Mouse (Mus musculus): ENCODE measurements around the gene Mipep. TPM values are rescaled to one million over a fixed set of nuclear protein-coding genes. Genes with fewer than 3 reads are reported as not detected.

The Mipep gene
- polyA plus RNA-seq, 1 experiment from 2014 or later, result 24.0 TPM

DNA sequence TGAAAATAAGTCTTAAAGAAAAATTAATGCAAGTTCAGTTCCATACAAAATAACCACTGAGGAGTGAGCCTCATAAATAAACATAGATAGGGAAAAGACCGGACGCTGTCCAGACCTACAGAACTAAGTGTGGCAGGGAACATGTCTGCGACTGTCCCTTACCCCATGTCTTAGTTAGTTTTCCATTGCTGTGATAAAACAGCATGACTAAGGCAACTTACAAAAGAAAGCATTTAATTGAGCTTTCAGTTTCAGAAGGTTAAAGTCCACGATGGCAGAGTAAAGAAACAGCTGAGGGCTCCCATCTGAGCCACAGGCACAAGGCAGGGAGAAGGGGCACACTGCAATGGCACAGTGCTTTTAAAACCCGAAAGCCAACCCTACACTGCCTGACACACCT, 63.8 kb downstream of the Mipep start:
- peaks cover 7% of the 10 kb centered on the region; the same call in 1 of the 2 replicates for H3K4me1 ChIP-seq (ENCODE audit: control insufficient read depth, insufficient read depth, low read length)
- no peak overlapping the region for H3K9ac ChIP-seq (replicated peaks; ENCODE audit: low read depth, low read length)
- H3K4me2 ChIP-seq (replicated peaks; ENCODE audit: low read depth, low read length), result no peak overlapping the region
- no peak for ATAC-seq (ENCODE audit: insufficient number of reproducible peaks, insufficient read depth, low FRiP score, low read depth)
- H3K27ac ChIP-seq (ENCODE audit: low read length), result no peak overlapping the region
- no peak overlapping the region for H3K4me3 ChIP-seq (ENCODE audit: low read depth, low read length)
- H3K9me3 ChIP-seq (ENCODE audit: control insufficient read depth, low read depth, low read length), result no peaks in the 10 kb centered on the region
- no peaks in the 10 kb centered on the region for H3K27me3 ChIP-seq (ENCODE audit: control insufficient read depth, insufficient read depth, low read length)
- WGBS, result 83% methylated on average over 5 of the region's 5 CpGs
- H3K36me3 ChIP-seq (ENCODE audit: control insufficient read depth, insufficient read depth, low read length), result peaks cover 4% of the 10 kb centered on the region; the same call in 1 of the 2 replicates

DNA sequence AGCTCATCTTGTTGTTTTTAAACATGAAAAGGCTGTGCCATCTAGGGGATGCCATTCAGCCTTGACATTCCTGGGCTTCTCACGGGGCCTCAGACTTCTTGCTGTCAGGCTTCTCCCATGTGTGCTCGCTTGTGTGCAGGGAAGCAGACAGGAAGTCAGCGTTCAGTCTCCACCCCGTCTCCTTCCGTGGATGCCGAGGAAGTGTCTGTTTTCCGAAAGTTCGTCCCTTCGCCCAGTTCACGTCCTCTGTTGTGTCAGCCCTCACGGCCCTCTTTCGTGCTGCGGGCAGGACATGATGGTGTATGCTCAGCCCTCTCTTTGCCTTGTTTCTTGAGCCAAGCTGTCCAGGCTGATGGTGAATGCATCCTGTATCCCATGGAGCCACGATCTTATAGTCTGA, 65.7 kb downstream of the Mipep start:
- Histone ChIP-seq H3K27me3 (ENCODE audit: control insufficient read depth, insufficient read depth, low read length) (no peaks in the 10 kb centered on the region), H3K9me3 (ENCODE audit: control insufficient read depth, low read depth, low read length) (no peaks in the 10 kb centered on the region), H3K36me3 (ENCODE audit: control insufficient read depth, insufficient read depth, low read length) (peaks cover 4% of the 10 kb centered on the region; the same call in 1 of the 2 replicates), H3K4me3 (ENCODE audit: low read depth, low read length) (no peak overlapping the region), H3K4me2 (replicated peaks; ENCODE audit: low read depth, low read length) (no peak overlapping the region), H3K27ac (ENCODE audit: low read length) (no peak overlapping the region), H3K4me1 (ENCODE audit: control insufficient read depth, insufficient read depth, low read length) (peaks cover 7% of the 10 kb centered on the region; the same call in 1 of the 2 replicates), H3K9ac (replicated peaks; ENCODE audit: low read depth, low read length) (no peak overlapping the region)
- ATAC-seq (ENCODE audit: insufficient number of reproducible peaks, insufficient read depth, low FRiP score, low read depth), result no peak
- WGBS, result 89% methylated on average over 14 of the region's 14 CpGs

DNA sequence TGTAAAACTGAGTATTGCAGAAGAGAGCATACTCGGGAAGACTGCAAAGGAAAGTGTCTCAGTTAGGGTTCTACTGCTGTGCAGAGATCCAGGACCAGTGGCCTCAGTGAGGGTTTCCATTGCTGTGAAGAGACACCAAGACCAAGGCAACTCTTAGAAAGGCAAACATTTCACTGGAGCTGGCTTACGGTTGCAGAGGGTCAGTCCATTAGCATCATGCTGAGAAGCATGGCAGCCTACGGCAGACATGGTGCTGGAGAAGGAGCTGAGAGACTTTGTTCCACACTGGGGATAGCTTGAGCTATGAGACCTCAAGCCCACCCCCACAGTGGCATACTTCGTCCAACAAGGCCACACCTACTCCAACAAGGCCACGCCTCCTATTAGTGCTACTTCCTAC, 67.3 kb downstream of the Mipep start:
- H3K4me2 ChIP-seq (replicated peaks; ENCODE audit: low read depth, low read length), result no peak overlapping the region
- H3K4me1 ChIP-seq (ENCODE audit: control insufficient read depth, insufficient read depth, low read length), result peaks cover 7% of the 10 kb centered on the region; the same call in 1 of the 2 replicates
- ATAC-seq (ENCODE audit: insufficient number of reproducible peaks, insufficient read depth, low FRiP score, low read depth), result no peak
- WGBS, result 85% methylated on average over 5 of the region's 5 CpGs
- H3K9me3 ChIP-seq (ENCODE audit: control insufficient read depth, low read depth, low read length), result no peaks in the 10 kb centered on the region
- H3K36me3 ChIP-seq (ENCODE audit: control insufficient read depth, insufficient read depth, low read length), result peaks cover 4% of the 10 kb centered on the region; the same call in 1 of the 2 replicates
- H3K27ac ChIP-seq (ENCODE audit: low read length), result no peak overlapping the region
- H3K4me3 ChIP-seq (ENCODE audit: low read depth, low read length), result no peak overlapping the region
- H3K27me3 ChIP-seq (ENCODE audit: control insufficient read depth, insufficient read depth, low read length), result no peaks in the 10 kb centered on the region
- no peak overlapping the region for H3K9ac ChIP-seq (replicated peaks; ENCODE audit: low read depth, low read length)

DNA sequence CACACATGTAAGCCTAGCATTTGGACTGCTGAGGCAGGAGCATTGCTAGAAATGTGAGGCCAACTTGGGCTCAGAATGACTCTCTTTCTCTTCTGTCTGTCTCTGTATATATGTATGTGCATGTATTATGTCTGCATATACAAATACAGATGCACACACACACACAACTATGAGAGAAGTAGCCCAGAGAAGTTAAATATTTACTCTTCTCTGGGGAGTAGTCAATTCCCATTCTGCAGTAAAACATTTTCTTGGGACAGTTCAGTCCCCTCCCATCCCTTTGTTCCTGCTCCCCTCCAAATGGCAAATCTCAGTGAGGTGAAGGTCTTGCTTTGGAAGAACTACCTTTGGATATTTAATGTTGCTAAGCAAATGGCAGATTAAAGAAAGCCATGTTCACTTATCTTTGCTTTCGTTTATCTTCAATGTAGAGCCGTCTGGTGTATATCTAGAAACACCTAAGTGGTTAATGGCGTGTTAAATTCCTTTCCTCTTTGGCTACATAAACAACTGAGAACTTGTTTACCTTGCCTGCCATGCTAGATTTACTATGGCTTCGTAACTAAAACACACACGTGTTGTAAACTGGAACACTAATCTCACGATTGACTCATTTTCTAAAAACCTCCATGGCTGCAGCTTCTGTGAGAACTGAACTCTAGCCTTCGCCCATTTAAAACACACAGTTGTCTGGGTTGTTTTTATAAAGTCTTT, 72.0 kb downstream of the Mipep start:
- no peak overlapping the region for H3K4me3 ChIP-seq (ENCODE audit: low read depth, low read length)
- no peaks in the 10 kb centered on the region for H3K27me3 ChIP-seq (ENCODE audit: control insufficient read depth, insufficient read depth, low read length)
- whole genome bisulfite sequencing, result 19% methylated on average over 7 of the region's 7 CpGs
- ATAC-seq (ENCODE audit: insufficient number of reproducible peaks, insufficient read depth, low FRiP score, low read depth), result peak; percentile 66; the same call in 1 of the 2 replicates
- no peak overlapping the region for H3K4me2 ChIP-seq (replicated peaks; ENCODE audit: low read depth, low read length)
- peak overlapping the region; percentile 76 for H3K27ac ChIP-seq (ENCODE audit: low read length)
- peaks cover 2% of the 10 kb centered on the region; the same call in 1 of the 2 replicates for H3K36me3 ChIP-seq (ENCODE audit: control insufficient read depth, insufficient read depth, low read length)
- H3K9me3 ChIP-seq (ENCODE audit: control insufficient read depth, low read depth, low read length), result no peaks in the 10 kb centered on the region
- peaks cover 18% of the 10 kb centered on the region for H3K4me1 ChIP-seq (ENCODE audit: control insufficient read depth, insufficient read depth, low read length)
- no peak overlapping the region for H3K9ac ChIP-seq (replicated peaks; ENCODE audit: low read depth, low read length)

DNA sequence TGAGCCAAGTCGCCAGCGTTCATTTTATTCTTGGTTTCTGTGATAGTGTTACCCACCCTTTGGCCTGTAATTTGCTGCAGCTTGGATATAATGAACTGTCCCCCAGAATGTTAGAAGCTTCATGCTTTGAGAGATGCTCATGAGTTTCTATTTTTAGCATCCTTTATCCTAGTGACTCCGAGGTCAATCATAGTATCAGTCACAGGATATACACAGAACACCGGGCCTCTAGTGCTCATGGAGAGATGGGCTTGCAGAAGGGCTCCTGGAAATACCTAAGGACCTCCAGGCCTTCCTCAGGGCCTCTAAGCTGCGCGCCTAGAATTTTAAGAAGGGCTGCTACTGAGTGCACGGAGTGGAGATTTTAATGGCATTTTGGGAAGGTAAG, 72.5 kb downstream of the Mipep start:
- Histone ChIP-seq H3K9me3 (ENCODE audit: control insufficient read depth, low read depth, low read length) (no peaks in the 10 kb centered on the region), H3K9ac (replicated peaks; ENCODE audit: low read depth, low read length) (no peak overlapping the region), H3K4me2 (replicated peaks; ENCODE audit: low read depth, low read length) (no peak overlapping the region), H3K4me3 (ENCODE audit: low read depth, low read length) (no peak overlapping the region), H3K27ac (ENCODE audit: low read length) (peak overlapping the region; percentile 76), H3K27me3 (ENCODE audit: control insufficient read depth, insufficient read depth, low read length) (no peaks in the 10 kb centered on the region), H3K36me3 (ENCODE audit: control insufficient read depth, insufficient read depth, low read length) (no peaks in the 10 kb centered on the region; the same call in 1 of the 2 replicates), H3K4me1 (ENCODE audit: control insufficient read depth, insufficient read depth, low read length) (peaks cover 18% of the 10 kb centered on the region)
- 28% methylated on average over 7 of the region's 7 CpGs for WGBS
- peak; percentile 35; the same call in 1 of the 2 replicates for ATAC-seq (ENCODE audit: insufficient number of reproducible peaks, insufficient read depth, low FRiP score, low read depth)

DNA sequence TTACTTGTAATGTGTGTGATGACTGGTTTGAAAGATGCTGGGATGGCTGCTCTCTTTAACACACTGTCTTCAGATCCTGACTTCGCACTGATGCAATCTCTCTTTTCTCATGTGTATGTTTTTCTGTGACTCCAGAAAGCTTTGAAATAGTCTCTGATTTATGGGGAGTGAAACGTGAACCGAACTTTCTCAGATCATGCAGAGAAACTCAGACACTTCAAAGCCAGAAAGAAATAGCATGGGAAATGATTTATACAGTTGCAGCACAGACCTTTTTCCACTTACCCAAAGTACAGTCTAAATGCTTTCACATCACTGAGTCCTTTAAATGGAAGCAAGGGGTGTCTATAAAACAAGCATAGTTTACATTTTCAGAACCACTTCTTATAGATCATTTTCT, 79.0 kb downstream of the Mipep start:
- Histone ChIP-seq H3K27me3 (ENCODE audit: control insufficient read depth, insufficient read depth, low read length) (no peaks in the 10 kb centered on the region), H3K9ac (replicated peaks; ENCODE audit: low read depth, low read length) (no peak overlapping the region), H3K4me3 (ENCODE audit: low read depth, low read length) (no peak overlapping the region), H3K36me3 (ENCODE audit: control insufficient read depth, insufficient read depth, low read length) (no peaks in the 10 kb centered on the region), H3K4me2 (replicated peaks; ENCODE audit: low read depth, low read length) (no peak overlapping the region), H3K4me1 (ENCODE audit: control insufficient read depth, insufficient read depth, low read length) (no peaks in the 10 kb centered on the region; the same call in 1 of the 2 replicates), H3K27ac (ENCODE audit: low read length) (no peak overlapping the region), H3K9me3 (ENCODE audit: control insufficient read depth, low read depth, low read length) (no peaks in the 10 kb centered on the region)
- ATAC-seq (ENCODE audit: insufficient number of reproducible peaks, insufficient read depth, low FRiP score, low read depth), result peak; percentile 37; the same call in 1 of the 2 replicates
- WGBS, result 35% methylated on average over 3 of the region's 3 CpGs

DNA sequence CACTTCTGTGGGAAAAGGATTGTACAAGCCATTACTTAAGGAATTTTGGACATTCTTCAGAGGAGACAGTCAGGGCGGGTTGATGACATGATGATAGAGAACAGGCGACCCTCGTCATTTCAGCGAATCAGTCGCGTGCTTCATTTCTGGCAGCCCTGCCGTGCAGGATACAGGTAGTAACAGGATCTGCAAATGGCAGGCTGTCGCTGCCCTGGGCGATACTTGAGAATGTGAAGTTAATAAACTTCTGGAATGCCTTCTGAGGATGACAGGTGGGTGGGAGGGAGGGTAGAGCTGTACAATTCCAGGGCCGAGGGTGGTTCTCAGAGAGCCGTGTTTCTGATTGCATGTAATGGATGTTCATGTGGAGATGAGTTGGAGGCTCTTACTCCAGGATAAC, 82.0 kb downstream of the Mipep start:
- H3K27ac ChIP-seq (ENCODE audit: low read length), result no peak overlapping the region
- no peaks in the 10 kb centered on the region; the same call in 1 of the 2 replicates for H3K4me1 ChIP-seq (ENCODE audit: control insufficient read depth, insufficient read depth, low read length)
- H3K27me3 ChIP-seq (ENCODE audit: control insufficient read depth, insufficient read depth, low read length), result no peaks in the 10 kb centered on the region
- no peak overlapping the region for H3K4me2 ChIP-seq (replicated peaks; ENCODE audit: low read depth, low read length)
- H3K9ac ChIP-seq (replicated peaks; ENCODE audit: low read depth, low read length), result no peak overlapping the region
- no peak for ATAC-seq (ENCODE audit: insufficient number of reproducible peaks, insufficient read depth, low FRiP score, low read depth)
- no peaks in the 10 kb centered on the region for H3K9me3 ChIP-seq (ENCODE audit: control insufficient read depth, low read depth, low read length)
- no peaks in the 10 kb centered on the region for H3K36me3 ChIP-seq (ENCODE audit: control insufficient read depth, insufficient read depth, low read length)
- H3K4me3 ChIP-seq (ENCODE audit: low read depth, low read length), result no peak overlapping the region
- 47% methylated on average over 11 of the region's 11 CpGs for WGBS

DNA sequence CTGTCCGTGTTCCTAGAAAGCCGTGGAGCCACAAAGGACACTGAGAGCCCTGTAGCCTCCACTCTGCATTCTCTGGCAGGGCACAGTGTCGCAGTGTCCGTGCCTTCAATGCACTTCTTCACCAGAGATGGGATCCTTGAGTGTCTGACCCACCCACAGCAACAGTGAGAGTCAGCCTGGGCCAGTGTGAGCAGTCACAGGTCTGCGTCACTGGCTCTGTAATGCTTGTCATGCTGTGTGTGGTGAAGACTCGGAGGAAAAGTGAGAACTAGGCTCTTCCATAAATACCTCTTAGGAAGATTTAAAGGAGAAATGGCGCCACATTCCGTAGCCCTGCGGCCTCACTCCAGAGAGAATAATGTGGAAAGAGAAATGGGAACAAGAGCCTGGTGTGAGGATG, 84.0 kb downstream of the Mipep start:
- H3K27me3 ChIP-seq (ENCODE audit: control insufficient read depth, insufficient read depth, low read length), result no peaks in the 10 kb centered on the region
- ATAC-seq (ENCODE audit: insufficient number of reproducible peaks, insufficient read depth, low FRiP score, low read depth), result no peak
- 76% methylated on average over 9 of the region's 9 CpGs for WGBS
- no peak overlapping the region for H3K9ac ChIP-seq (replicated peaks; ENCODE audit: low read depth, low read length)
- H3K4me2 ChIP-seq (replicated peaks; ENCODE audit: low read depth, low read length), result no peak overlapping the region
- no peaks in the 10 kb centered on the region; the same call in 1 of the 2 replicates for H3K4me1 ChIP-seq (ENCODE audit: control insufficient read depth, insufficient read depth, low read length)
- H3K4me3 ChIP-seq (ENCODE audit: low read depth, low read length), result no peak overlapping the region
- no peaks in the 10 kb centered on the region; the same call in 1 of the 2 replicates for H3K36me3 ChIP-seq (ENCODE audit: control insufficient read depth, insufficient read depth, low read length)
- H3K9me3 ChIP-seq (ENCODE audit: control insufficient read depth, low read depth, low read length), result no peaks in the 10 kb centered on the region
- no peak overlapping the region for H3K27ac ChIP-seq (ENCODE audit: low read length)

Measured in stomach, embryonic 14.5 days (tissue).